Mouse (Mus musculus) ovary, postnatal 36 days (tissue): Measurements from ENCODE around the gene Dchs1.

ENCODE experiments used
- DNase-seq: peaks from one replicate; pipeline ENCODE4 v3.0.0; 2022; ENCODE audit warnings: low spot score, mixed read lengths

Gene Dchs1

DNA sequence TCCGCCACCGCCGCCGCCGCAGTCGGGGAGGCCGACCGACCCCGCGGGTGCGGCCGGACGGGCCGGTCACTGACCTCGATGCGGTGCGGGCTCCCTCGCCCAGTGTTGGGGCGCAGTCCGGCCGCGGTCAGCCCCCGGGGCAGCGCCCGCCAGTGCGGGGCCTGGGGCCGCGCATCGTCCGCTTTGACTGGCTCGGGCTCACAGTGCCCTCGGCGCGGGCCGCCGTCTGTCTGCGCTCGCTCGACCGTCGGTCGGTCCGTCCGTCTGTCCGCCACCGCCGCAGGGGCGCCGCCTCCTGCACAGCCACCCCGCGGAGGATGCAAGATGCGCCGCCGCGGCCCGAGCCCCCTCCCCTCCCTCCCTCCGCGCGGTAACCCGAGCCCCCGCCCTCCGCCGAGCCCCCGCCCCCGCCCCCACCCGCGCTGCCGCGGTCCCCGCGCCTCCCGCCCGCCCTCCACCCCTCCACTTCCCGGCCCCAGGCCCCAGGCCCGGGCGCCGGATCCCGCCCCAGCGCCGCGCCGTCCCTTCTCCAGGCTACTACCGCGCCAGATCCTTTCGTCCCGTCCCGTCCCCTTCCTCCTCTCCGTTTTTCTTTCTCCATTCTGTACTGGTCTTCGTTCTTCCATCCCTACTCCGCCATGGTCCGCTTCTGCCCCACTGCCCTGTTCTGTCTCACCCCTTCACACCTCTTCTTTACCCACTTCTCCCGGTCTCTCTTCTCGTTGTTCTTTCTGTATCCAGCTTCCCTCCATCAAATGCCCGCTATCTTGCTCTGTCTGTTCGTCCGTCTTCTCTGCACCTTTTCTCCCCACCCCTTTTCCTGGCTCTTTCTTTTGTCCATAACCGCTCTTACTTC is at the start of gene Dchs1:
TSS of gene Dchs1 (minus strand) at position 370 of the 856 bp plus-strand sequence.
- peak; percentile 18 for DNase-seq

DNA sequence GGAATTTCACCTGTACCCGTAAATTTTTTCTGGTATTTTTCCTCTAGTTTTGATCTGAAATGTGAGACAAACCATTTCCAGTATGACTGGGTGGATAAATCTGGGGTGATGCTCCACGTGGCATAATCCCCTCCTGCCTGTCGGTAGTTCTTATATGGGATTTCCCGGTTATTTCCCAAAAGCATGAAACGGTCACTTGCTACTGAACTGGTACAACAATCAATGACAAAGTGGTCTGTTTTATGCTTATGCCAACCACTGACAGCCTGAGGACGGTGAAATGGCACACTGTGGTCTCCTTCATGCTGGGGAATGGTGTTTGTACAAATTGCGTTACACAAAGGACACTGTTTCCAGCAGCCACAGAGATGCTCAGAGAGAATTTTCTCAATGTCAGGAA is 36.8 kb upstream of the Dchs1 start:
- DNase-seq = no peak

DNA sequence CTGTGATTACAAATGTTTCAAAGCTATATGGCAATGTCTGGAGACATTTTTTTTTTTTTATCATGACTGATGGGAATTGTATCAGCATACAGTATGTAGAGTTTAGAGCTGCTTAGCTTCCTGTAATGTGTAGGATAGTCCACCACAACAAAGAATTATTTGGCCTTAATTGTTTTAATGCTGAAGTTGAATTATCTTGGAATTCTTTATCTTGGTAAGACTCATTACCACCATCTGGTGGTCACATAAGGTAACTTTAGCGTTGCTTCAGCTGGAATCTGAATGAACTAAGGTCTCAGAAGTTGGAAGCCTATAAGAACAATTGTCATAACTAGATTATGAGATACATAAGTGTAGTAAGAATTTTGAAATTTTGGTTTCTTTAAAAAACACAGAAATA is 31.0 kb upstream of the Dchs1 start:
- no peak for DNase-seq

DNA sequence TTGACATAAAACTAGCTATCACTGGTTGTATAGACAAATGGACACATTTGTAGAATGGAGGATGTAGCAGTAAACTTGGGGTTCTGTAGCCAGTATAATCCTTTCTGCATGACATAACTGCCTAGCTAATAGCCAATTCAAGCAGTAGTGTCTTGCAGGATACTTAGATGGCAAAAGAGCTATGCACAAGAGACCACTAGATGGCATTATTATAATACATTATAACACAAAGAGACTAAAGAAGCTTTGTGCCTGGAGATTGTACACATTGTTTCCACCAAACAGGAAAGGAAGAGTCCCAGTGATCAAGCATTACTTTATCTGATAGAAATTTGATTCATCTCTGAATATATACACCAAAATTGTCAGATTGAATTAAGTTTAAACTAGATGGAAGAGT is 29.3 kb upstream of the Dchs1 start:
- DNase-seq = no peak

DNA sequence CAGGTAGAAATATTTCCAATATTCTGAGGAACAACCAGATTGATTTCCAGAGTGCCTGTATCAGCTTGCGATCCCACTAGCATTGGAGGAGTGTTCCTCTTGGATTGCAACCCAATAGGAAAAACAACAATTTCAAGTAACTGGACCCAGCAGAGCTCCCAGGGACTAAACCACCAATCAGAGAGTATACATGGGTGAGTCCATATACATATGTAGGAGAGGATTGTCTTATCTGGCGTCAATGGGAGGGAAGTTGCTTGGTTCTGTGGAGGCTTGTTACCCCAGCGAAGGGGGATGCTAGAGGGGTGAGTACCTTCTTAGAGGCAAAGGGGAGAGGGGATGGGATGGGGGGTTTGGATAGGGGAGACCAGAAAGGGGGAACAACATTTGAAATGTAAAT is 25.9 kb upstream of the Dchs1 start:
- DNase-seq = no peak

DNA sequence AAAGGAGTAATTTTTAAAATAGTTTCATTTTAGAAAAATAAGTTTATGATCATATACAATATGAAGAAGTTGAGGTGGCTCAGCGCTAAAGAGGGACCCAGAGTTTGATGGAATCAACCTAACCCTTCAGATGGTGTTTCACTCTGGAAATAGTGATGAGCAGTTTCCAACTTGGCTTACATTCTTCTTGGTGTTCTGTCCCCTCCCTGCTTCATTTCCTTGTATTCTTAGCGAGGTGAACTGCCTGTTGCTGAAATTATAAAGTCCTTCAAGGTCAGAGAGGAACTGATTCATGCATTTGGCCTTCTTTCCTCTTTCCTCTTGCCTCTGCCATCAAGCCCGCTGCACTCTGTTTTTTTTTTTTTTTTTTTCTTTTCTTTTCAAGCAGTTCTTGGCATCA is 25.1 kb upstream of the Dchs1 start:
- DNase-seq = no peak

DNA sequence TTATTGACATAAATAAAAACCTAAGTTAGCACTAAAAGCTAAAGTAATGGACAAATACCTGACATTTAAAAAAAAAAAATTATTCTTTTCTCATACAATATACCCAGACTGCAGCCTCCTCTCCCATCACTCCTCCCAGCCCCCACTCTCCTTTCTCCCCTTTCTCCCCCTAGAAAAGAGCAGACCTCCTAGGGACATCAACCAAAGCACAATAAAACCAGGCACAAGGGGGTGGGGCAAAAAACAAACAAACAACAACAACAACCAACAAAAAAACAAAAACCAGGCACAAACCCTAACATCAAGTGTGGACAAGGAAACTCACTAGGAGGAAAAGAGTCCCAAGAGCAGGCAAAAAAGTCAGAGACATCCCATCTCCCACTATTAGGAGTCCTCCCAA is 24.1 kb upstream of the Dchs1 start:
- no peak for DNase-seq

DNA sequence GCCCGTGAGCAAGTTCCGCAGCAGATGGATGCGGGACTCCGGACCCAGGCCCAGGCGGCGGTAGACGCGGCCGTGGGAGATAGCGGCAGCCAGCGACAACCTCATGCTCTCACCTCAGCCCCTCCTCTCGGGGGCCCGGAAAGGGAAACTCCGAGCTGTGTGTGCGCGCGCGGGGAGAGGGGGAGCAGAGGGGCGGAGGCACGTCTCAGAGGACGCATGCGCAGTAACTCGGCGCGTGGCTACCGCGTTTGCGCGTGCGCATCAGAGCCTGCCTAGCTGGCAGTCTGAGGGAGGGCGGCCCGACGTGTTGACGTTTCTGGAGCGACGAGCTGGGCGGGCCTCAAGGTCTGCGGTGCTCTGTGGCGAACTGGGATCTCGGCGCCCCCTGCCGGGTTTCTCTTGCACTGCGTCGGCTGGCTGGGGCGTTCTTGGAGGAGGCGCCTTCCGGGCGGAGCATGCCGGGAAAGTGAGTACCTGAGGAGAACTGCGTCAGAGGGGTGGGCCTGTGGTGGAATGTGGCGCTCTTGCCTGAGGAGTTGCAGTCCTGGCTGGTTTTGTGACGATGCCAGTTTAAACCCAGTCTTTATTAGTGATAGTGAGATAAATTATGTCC is 23.5 kb upstream of the Dchs1 start, which contains the start of gene Mrpl17:
TSS of gene Mrpl17 (minus strand) at position 223 of the 613 bp plus-strand sequence.
- DNase-seq = peak; percentile 100

DNA sequence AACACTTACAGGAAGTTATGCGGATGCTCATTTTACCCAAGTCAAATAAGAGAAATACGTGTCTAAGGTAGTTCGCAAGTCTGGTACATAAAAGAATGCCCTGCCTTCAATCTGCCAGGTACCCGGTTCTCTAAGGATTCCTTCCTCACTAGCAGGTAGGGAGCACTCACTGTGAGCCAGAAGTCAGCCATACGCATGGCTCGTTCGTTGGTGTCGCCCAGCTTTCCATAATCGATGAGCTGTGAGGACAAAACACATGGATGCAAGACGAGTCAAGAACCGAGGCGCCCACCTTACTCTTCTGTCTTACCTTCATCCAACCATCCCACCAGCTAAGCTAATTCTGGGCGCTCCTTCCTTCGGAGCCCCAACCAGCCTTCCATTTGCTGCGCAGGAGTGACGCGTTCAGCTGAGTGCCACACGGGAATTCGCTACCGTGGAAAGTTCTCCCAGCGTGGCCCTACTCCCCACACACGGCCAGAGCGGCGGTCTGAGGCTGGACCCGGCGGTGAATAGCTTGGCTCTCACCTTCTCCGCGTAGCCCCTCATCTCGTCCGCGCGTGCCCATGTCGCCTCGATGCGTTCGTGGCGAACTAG is 22.9 kb upstream of the Dchs1 start:
- no peak for DNase-seq

DNA sequence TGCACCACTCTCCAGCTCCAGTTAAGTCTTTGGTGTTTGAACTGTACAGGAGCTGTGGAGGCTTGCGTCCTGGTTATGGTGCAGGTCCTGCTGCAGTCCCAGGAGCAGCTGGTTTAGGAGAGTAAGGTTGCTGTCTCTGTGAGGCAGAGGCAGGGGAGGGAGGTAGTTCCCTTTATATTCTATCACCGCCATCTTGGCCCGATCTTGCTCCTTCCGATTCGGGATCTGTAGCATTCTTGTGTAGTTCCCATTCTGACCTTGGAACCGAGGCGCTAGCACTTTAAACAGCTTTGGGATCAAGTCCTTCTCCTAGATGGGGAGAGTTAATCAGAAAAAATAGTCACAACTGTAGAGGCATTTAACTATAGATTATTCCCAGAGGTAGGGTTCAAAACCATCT is 22.4 kb upstream of the Dchs1 start:
- no peak for DNase-seq

DNA sequence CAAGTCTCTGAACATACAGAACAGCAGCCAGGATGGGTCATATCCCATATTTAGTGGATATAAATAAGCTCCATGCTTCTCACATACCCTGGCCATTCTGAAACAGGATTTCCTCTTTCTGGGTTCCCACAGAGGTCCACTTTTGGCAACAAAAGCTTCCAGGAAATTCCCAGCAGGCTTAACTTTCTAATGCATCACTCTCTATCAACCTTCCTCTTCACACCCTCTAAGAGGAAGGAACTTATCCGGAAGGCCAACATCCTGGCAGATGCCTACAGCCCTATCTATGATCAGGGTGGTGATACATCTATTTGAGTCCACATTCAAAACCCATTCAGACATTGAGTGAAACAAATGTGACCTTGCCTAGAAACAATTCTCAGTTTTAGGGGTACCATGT is 20.9 kb upstream of the Dchs1 start:
- no peak for DNase-seq

DNA sequence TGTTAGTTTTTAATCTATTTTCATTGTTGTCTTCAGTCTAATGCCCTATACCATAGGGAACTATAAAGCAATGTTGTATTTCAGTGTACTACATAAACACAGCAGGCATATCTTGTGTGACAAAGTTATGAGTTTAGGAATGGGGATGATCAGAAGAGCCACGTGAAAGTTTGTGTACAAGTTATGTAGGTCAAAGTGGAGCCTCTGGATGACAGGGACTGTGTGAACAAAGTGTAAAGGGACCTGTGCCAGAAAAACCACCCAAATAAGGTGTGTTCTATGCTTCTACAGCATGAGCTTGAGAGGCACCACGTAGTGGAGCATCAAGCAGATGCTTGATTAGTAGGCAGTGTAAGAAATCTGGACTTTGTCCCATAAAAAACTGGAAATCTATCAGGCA is 19.3 kb upstream of the Dchs1 start:
- DNase-seq = no peak

DNA sequence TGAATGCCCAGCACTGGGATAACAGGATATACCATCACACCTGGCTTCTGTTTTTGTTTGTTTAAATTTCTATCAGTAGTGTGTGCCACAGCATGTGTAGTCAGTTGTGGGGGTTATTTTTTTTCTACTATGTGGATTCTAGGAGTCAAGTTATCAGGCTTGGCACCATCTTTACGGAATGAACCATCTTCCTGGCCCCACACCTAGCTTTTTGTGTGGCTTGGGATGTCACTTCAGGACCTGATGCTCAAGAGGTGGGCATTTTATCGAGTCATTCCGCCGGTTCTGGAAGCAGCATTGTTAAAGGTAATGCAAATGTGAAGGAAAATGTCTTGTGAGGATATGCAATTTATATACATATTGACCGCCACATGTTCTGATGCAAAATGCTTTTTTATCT is 18.7 kb upstream of the Dchs1 start:
- DNase-seq = no peak

DNA sequence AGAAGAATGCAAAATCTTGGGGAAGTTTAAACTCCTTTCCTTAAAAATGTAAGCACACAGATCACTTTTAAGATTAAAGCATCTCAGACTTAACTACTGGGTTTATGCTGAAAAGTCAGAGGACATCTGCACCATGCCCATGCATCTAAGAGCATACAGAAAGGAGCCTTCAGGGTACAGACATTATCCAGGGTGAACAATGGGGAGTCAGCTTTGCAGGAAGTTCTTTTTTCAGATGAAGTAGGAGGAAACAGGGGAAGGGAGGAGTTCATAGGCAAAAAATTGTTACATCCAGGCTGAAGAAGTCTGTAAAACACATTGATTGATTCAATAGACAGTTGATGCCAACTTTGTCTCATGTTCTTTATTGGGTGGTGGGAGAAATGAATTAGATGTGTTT is 16.0 kb upstream of the Dchs1 start:
- DNase-seq = no peak

DNA sequence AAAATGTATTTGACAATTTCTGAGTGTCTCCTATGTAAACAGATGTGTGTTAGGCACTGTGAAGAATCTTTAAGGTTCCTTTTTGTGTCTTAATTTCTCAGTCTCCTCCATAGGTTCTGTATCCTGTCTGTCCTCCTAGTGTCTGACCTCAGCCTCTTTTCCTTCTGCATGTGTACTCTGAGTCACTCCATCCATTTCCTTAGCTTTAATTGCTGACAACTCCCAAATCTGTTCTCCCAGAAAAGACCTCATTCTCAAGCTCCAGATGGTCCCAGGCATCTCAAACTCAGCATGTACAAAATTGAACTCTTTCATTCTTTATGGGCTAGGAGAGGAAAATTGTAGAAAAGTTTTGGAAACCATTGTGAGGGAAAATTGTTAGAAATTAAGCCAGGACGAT is 15.3 kb upstream of the Dchs1 start:
- no peak for DNase-seq

DNA sequence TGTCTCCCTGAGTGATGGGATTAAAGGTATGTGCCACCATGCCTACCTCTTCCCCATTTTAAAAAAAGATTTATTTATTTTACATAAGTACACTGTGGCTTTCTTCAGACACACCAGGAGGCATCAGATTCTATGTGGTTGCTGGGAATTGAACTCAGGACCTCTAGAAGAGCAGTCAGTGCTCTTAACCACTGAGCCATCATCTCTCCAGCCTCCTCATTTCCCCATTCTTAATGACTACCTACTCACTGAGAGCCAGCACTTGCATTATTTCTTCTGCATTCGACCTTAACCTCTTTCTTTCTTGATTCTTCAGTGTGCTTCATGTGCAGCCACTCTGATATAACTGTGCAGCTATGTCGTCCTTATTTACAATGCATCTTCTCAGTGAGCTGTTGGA is 14.9 kb upstream of the Dchs1 start:
- no peak for DNase-seq

DNA sequence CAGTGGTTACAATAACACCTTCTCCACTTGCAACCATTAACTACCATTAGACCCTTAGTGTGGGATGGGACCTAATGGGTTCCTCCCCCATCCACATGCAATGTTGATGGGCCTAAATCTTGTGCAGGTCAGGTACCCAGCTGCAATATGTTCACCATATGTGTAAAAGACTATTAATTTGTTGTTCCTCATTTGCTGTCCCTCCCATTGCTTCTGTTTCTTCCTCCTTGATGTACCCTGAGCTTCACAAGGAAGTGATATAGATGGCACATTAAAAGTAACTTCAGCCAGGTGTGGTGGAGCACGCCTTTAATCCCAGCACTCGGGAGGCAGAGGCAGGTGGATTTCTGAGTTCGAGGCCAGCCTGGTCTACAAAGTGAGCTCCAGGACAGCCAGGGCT is 9.5 kb upstream of the Dchs1 start:
- DNase-seq = no peak

DNA sequence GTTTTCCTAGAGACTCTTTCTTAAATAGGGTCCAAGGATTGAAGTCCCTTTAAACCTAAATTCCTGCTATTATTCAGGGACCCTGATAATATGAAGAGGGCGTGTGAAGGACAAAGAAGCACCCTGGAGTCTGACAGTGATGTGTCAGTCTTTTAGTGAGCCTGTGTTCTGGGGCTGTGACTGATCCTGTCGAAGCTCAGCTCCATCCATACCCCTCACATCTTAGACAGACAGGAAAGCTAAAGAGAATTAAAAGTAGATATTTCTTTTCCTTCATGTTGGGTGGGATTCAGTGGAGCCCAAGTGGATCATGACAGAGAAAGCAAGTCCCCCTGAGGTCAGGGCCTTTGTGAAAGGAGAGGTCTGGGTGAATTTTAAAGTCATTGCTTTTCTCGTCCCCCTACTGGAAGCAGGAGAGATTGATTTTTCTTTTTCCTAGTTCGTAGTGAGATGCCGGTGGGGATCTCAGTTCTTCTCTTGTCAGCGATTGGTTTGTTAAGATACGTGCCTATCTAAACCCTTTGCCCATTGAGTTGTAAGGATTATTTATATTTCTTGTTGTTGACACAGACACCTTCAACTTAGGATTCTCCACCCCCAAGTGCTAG is 8.4 kb upstream of the Dchs1 start:
- DNase-seq = no peak

DNA sequence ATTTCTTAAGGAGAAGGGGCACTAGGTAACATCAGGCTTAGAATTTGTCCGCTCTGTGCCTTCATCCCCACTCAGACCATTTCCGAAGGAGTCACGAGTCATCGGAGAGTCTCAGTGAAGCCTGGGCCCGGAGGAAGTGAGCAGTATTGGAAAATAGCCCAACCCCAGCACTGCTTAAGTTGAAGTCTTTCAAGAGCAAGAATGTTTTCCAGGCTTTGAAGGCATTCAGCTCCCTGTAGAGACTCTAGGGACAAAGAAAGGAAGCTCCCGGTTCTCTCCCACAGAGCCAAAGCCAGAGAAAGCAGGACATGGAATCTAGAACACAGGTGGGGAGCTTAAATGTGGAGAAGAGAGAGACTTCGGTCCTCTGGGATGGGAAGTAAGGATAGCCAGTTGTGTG is 6.2 kb upstream of the Dchs1 start:
- DNase-seq = no peak

DNA sequence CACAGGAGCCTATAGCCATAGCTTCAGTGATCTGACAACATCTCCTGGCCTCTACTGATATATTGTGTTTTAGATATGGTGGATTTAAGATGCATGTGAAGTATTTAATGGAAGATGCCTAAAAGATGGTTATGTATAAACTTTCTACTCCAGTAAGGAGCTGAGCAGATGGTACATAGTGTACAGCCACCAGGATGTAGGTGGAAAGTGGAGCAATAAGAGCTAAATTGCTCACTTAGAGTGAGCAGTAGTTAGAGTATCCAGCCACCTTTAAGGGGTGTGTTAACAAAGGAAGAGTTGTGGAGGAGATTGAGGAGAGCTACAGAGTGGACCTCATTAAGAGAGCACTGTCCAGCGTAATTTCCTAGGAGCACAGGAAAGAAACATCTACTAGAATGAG is 3.7 kb upstream of the Dchs1 start:
- DNase-seq = no peak

DNA sequence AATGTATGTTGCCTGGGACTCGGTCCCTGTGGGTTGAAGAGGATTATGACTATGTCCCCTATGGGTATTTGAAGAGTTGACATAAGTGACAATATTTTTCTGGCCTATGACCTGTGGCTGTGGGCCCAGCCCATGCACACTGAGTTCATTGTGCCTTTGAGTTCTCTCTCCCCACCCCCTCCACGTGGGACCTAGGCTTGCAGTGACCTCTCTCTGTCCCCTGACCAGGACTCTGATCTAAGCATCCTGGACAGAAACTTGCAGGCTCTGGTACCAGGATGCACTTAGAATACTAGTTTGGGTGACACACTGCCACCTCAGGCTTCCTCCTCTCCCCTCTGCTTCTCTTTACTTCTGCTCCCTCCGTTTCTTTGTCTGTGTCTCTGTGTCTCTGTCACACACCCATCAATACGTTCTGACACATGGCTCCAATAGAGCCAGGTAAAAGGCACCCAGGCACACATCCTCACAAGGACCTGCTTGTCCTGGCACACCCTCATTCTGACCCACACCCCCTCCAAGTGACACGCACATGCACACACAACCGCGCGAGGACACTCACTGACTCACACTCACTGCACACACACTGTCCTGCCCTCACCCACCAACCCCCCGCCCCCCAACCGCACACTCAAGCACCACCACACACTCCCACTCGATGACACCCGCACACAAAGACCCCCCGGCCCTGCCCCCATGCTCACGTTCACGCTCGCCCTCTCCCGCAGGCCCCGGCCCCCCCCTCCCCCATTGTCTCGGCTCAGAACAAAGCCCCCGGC is 759 bp downstream of the Dchs1 start:
- DNase-seq = no peak

DNA sequence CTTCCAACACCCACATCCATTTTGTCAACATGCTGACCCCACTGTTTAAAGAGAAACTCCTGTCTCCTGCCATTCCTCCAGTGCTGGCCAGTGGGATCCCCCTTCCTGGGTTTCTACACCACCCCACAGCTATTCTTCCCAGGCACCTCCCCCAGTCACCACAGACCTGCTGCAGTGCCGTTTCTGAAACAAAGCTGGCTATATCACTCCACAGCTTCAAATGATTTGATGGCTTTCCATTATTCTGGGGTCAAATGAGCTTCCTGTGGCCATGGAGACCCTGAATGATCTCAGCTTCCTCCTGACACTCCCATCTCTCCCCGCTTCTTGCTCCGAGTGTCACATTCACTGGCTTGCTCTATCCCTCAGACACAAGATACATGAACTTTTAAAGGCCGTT is 2.9 kb downstream of the Dchs1 start:
- no peak for DNase-seq
